Mouse (Mus musculus): Measurements from ENCODE around the gene Akt1s1. TPM values are rescaled to one million over a fixed set of nuclear protein-coding genes. Genes with fewer than 3 reads are reported as not detected.

Akt1s1 gene
- polyA plus RNA-seq, 1 experiment from 2014 or later, result 61.6 TPM

DNA sequence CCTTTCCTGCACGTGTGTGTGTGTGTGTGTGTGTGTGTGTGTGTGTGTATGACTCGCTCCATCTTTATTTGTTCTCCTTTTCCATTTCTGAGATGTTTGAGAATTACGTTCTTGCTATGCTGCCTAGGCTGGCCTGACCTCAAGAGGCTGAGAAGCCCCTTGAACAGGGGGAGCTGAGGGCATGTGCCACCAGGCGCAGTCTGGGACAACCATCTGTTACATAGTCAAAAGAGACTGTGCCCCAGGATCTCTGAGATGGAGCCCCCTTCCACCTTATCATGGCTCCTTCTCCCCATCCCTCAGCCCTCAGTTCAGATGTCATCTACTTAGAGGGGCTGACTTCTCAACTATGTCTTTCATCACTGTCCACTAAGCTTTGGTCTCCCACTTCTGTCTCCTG lies 34.4 kb upstream of the Akt1s1 start:
- H3K4me3 ChIP-seq (ENCODE audit: control insufficient read depth in 1 of 2, insufficient read depth in 1 of 2, low read depth in 1 of 2, low read length in 2 of 2), result no peak overlapping the region
- ATAC-seq (ENCODE audit: insufficient number of reproducible peaks, insufficient read depth, low FRiP score, low read depth), result no peak
- no peak overlapping the region for H3K27ac ChIP-seq (replicated peaks in 1 of 2; ENCODE audit: control insufficient read depth in 1 of 2, insufficient read depth in 1 of 2, low read depth in 2 of 2, low read length in 2 of 2)
- 96% methylated on average over 4 of the region's 4 CpGs for WGBS
- H3K27me3 ChIP-seq (ENCODE audit: control insufficient read depth, insufficient read depth, low read length), result no peaks in the 10 kb centered on the region
- H3K9me3 ChIP-seq (ENCODE audit: control insufficient read depth, low read length), result no peaks in the 10 kb centered on the region
- peaks cover 18 to 30% of the 10 kb centered on the region in 2 experiments for H3K4me1 ChIP-seq (ENCODE audit: control insufficient read depth in 2 of 2, insufficient read depth in 2 of 2, low read length in 2 of 2)
- no peak overlapping the region for H3K4me2 ChIP-seq (ENCODE audit: low read length)
- H3K36me3 ChIP-seq (ENCODE audit: control insufficient read depth, insufficient read depth, low read length), result peaks cover 32% of the 10 kb centered on the region
- H3K9ac ChIP-seq (ENCODE audit: low read length), result no peak overlapping the region

DNA sequence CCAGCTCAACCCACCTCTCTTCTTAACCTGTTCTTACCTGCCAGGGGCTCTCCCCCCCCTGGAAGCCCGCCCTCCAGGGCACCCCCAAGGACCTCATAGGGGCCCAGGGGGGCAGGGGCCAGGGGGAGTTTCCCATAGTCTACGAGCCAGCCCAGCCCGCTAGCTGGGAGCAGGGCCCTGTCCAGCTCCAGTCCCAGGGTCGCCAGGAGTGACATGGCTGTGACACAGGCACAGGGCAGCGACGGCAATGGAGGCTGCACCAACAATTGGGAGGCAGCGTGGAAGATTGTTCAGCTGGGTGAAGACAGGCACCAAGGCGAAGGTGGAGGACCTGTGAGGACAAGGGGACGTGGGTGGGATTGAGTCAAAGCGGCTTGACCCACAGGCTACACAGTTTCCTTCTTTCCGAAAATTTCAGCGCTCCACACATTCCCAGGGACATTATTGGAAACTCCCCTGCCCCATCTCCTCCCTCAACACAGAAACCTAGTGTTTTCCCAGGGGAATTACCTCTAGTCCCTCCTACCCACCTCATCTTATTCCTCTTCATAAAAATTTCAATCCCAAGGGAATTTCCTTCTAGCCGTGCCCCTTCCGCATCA lies 33.7 kb upstream of the Akt1s1 start:
- Histone ChIP-seq H3K9ac (ENCODE audit: low read length) (peak overlapping the region; percentile 95), H3K27me3 (ENCODE audit: control insufficient read depth, insufficient read depth, low read length) (no peaks in the 10 kb centered on the region), H3K9me3 (ENCODE audit: control insufficient read depth, low read length) (no peaks in the 10 kb centered on the region), H3K36me3 (ENCODE audit: control insufficient read depth, insufficient read depth, low read length) (peaks cover 35% of the 10 kb centered on the region), H3K27ac (replicated peaks in 1 of 2; ENCODE audit: control insufficient read depth in 1 of 2, insufficient read depth in 1 of 2, low read depth in 2 of 2, low read length in 2 of 2) (peak overlapping the region; percentile 94 to 99; a peak in 2 of 4 replicates), H3K4me2 (ENCODE audit: low read length) (peak overlapping the region; percentile 91), H3K4me1 (ENCODE audit: control insufficient read depth in 2 of 2, insufficient read depth in 2 of 2, low read length in 2 of 2) (peaks cover 22 to 37% of the 10 kb centered on the region in 2 experiments), H3K4me3 (ENCODE audit: control insufficient read depth in 1 of 2, insufficient read depth in 1 of 2, low read depth in 1 of 2, low read length in 2 of 2) (peak overlapping the region; percentile 67 to 85)
- 22% methylated on average over 14 of the region's 14 CpGs for WGBS
- no peak for ATAC-seq (ENCODE audit: insufficient number of reproducible peaks, insufficient read depth, low FRiP score, low read depth)

DNA sequence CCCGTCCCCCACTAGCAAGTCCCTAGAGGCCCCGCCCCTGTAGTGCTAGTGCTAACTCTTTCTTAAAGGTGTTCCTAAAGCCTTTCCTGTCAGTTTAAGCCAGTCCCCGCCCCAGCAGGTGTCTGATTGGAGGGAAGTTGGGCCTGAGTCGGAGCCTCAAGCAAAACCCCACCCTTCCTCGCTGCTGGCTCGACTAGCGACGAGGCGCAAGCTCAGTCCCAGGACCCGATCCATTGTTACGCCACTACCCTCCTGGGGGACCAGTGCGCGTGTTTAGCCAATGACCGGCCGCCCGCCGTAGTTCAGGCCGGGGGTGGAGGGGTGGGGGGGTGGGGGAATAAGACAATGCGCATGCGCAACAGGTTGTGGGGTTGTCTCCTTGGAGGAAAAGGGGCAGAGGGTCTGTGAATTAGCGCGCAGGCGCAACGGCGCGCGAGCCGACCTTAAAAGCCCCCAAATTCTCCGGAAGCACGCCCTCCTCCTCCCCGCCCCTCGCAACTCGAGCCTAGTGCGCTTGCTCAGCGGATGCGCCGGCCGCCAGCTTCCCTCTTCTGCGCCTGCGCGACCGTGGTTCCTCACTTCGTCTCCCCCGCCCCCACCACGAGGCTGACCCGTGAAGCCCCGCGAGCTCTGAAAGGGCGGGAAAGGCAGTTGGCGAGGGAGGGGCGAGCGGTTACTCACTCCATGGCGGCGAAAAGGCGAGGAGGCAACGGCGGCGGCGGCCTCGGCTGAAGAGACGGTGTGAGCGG lies 32.9 kb upstream of the Akt1s1 start, which contains the start of the genes Nup62 and Il4i1:
TSS of gene Nup62 (plus strand) at position 368 of the 749 bp plus-strand sequence.
TSS of gene Il4i1 (plus strand) at position 667 of the 749 bp plus-strand sequence.
- Histone ChIP-seq H3K27me3 (ENCODE audit: control insufficient read depth, insufficient read depth, low read length) (no peaks in the 10 kb centered on the region), H3K36me3 (ENCODE audit: control insufficient read depth, insufficient read depth, low read length) (peaks cover 35% of the 10 kb centered on the region), H3K4me2 (ENCODE audit: low read length) (peak within 1 kb of the TSS; percentile 91), H3K9me3 (ENCODE audit: control insufficient read depth, low read length) (no peaks in the 10 kb centered on the region), H3K4me1 (ENCODE audit: control insufficient read depth in 2 of 2, insufficient read depth in 2 of 2, low read length in 2 of 2) (peaks cover 22 to 45% of the 10 kb centered on the region in 2 experiments), H3K9ac (ENCODE audit: low read length) (peak within 1 kb of the TSS; percentile 95), H3K4me3 (ENCODE audit: control insufficient read depth in 1 of 2, insufficient read depth in 1 of 2, low read depth in 1 of 2, low read length in 2 of 2) (peak within 1 kb of the TSS; percentile 67 to 85), H3K27ac (replicated peaks in 1 of 2; ENCODE audit: control insufficient read depth in 1 of 2, insufficient read depth in 1 of 2, low read depth in 2 of 2, low read length in 2 of 2) (peak within 1 kb of the TSS; percentile 94 to 99)
- whole genome bisulfite sequencing, result under 1% methylated on average over 62 of the region's 62 CpGs
- ATAC-seq (ENCODE audit: insufficient number of reproducible peaks, insufficient read depth, low FRiP score, low read depth), result peak; percentile 93

DNA sequence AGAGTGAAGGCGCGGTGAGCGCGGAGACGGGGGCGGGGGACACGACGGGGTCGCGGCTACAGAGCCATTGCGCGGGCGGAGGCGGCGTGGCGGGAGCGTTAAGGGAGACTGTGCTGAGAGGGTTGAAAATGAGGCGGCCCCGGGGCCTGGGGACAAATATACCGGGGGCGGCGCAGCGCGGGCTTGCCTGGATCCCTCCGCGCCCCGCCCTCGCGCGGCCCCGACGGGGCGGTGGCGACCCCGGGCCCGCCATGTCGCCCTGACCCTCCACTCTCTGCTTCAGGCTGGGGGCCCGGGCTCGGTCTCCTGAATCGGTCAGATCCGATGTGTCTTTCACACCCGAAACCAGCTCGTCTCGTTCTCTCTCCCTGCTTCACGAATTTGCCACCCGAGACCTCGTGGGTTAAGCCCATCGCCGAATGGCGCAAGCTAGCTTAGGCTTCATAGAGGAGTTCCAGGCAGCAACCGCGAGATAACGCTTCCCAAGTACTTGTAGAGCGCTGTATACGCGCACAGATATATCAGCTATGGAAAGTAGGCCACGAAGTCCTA lies 32.2 kb upstream of the Akt1s1 start, which contains the start of gene Atf5:
TSS of gene Atf5 (minus strand) at position 189 of the 552 bp plus-strand sequence.
- Histone ChIP-seq H3K4me1 (ENCODE audit: control insufficient read depth in 2 of 2, insufficient read depth in 2 of 2, low read length in 2 of 2) (peaks cover 22 to 51% of the 10 kb centered on the region in 2 experiments), H3K9ac (ENCODE audit: low read length) (peak within 1 kb of the TSS; percentile 95), H3K27me3 (ENCODE audit: control insufficient read depth, insufficient read depth, low read length) (no peaks in the 10 kb centered on the region), H3K4me2 (ENCODE audit: low read length) (peak within 1 kb of the TSS; percentile 91), H3K27ac (replicated peaks in 1 of 2; ENCODE audit: control insufficient read depth in 1 of 2, insufficient read depth in 1 of 2, low read depth in 2 of 2, low read length in 2 of 2) (peak within 1 kb of the TSS; percentile 94 to 99), H3K36me3 (ENCODE audit: control insufficient read depth, insufficient read depth, low read length) (peaks cover 31% of the 10 kb centered on the region), H3K9me3 (ENCODE audit: control insufficient read depth, low read length) (no peaks in the 10 kb centered on the region), H3K4me3 (ENCODE audit: control insufficient read depth in 1 of 2, insufficient read depth in 1 of 2, low read depth in 1 of 2, low read length in 2 of 2) (peak within 1 kb of the TSS; percentile 67 to 85)
- WGBS, result under 1% methylated on average over 55 of the region's 57 CpGs
- peak; percentile 26 for ATAC-seq (ENCODE audit: insufficient number of reproducible peaks, insufficient read depth, low FRiP score, low read depth)

DNA sequence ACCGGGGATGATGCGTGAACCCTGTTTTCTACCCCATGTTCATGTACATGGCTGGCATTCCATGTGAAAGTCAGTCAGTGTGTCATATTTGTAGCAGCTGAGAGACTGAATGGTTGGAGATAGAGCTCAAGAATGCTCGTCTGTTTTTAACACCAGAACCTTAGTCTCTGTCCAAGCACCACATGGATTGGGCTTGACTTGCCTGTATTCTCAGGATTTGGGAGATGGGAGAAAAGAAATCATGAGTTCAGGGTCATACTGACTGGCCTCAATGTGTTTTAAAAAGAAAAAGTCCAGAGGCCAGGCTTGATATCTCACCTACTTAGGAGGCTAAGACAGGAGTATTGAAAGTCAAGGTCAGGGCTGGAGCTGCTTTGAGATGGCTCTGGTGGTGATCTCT lies 31.4 kb upstream of the Akt1s1 start:
- Histone ChIP-seq H3K4me3 (ENCODE audit: control insufficient read depth in 1 of 2, insufficient read depth in 1 of 2, low read depth in 1 of 2, low read length in 2 of 2) (peak overlapping the region; percentile 67 to 85), H3K9ac (ENCODE audit: low read length) (peak overlapping the region; percentile 95), H3K27ac (replicated peaks in 1 of 2; ENCODE audit: control insufficient read depth in 1 of 2, insufficient read depth in 1 of 2, low read depth in 2 of 2, low read length in 2 of 2) (peak overlapping the region; percentile 94 to 99), H3K4me2 (ENCODE audit: low read length) (peak overlapping the region; percentile 91), H3K9me3 (ENCODE audit: control insufficient read depth, low read length) (no peaks in the 10 kb centered on the region), H3K4me1 (ENCODE audit: control insufficient read depth in 2 of 2, insufficient read depth in 2 of 2, low read length in 2 of 2) (peaks cover 22 to 53% of the 10 kb centered on the region in 2 experiments), H3K36me3 (ENCODE audit: control insufficient read depth, insufficient read depth, low read length) (peaks cover 24% of the 10 kb centered on the region), H3K27me3 (ENCODE audit: control insufficient read depth, insufficient read depth, low read length) (no peaks in the 10 kb centered on the region)
- 10% methylated on average over 3 of the region's 3 CpGs for WGBS
- no peak for ATAC-seq (ENCODE audit: insufficient number of reproducible peaks, insufficient read depth, low FRiP score, low read depth)

DNA sequence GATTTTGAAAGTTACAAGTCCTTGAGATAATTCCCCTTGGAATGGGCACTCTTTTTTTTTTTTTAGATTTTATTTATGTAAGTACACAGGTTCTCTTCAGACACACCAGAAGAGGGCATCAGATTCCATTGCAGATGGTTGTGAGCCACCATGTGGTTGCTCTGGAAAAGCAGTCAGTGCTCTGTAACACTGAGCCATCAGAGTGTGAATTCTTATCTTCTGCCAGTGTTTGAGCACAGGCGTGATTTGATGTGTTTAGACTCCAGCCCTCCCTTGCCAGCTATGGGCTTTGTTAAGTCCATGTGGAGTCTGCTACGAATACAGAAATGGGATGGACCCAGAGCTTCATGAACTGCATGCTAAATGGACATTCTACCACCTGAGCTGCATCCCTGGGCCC lies 30.6 kb upstream of the Akt1s1 start:
- Histone ChIP-seq H3K4me3 (ENCODE audit: control insufficient read depth in 1 of 2, insufficient read depth in 1 of 2, low read depth in 1 of 2, low read length in 2 of 2) (peak overlapping the region; percentile 1 to 85; a peak in 3 of 4 replicates), H3K4me1 (ENCODE audit: control insufficient read depth in 2 of 2, insufficient read depth in 2 of 2, low read length in 2 of 2) (peaks cover 22 to 59% of the 10 kb centered on the region in 2 experiments), H3K27me3 (ENCODE audit: control insufficient read depth, insufficient read depth, low read length) (no peaks in the 10 kb centered on the region), H3K4me2 (ENCODE audit: low read length) (peak overlapping the region; percentile 91), H3K27ac (replicated peaks in 1 of 2; ENCODE audit: control insufficient read depth in 1 of 2, insufficient read depth in 1 of 2, low read depth in 2 of 2, low read length in 2 of 2) (peak overlapping the region in 1 of 2 experiments; percentile 99; a peak in 1 of 4 replicates), H3K9ac (ENCODE audit: low read length) (peak overlapping the region; percentile 95), H3K9me3 (ENCODE audit: control insufficient read depth, low read length) (no peaks in the 10 kb centered on the region), H3K36me3 (ENCODE audit: control insufficient read depth, insufficient read depth, low read length) (peaks cover 19% of the 10 kb centered on the region; the same call in 1 of the 2 replicates)
- no peak for ATAC-seq (ENCODE audit: insufficient number of reproducible peaks, insufficient read depth, low FRiP score, low read depth)
- 15% methylated on average over 2 of the region's 2 CpGs for WGBS

DNA sequence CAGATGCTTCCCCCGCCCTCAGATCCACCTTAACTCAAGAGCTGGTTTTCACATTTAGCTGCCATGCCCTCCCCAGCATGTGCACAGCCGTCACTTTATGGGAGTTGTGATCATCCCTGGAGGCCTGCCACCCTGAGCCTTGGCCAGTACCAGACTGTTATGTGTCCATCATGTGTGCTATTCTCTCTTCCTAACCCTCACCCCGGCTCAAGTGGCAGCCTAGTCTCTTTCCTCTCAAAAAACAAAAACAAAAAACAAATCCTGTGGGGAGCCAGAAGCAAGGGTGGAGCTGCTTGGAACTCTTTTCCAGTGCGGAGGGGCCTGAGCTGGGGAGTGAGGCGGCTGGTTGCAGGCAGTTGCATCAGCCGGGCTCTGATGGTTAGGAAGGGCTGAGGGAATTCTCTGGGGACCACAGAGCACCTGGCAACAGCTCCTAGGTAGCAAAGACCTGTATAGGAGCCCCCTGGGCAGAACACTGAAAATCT lies 30.0 kb upstream of the Akt1s1 start:
- 40% methylated on average over 6 of the region's 6 CpGs for WGBS
- H3K9ac ChIP-seq (ENCODE audit: low read length), result peak overlapping the region; percentile 95
- H3K4me1 ChIP-seq (ENCODE audit: control insufficient read depth in 2 of 2, insufficient read depth in 2 of 2, low read length in 2 of 2), result peaks cover 22 to 65% of the 10 kb centered on the region in 2 experiments
- H3K27me3 ChIP-seq (ENCODE audit: control insufficient read depth, insufficient read depth, low read length), result no peaks in the 10 kb centered on the region
- peaks cover 17% of the 10 kb centered on the region; the same call in 1 of the 2 replicates for H3K36me3 ChIP-seq (ENCODE audit: control insufficient read depth, insufficient read depth, low read length)
- H3K27ac ChIP-seq (replicated peaks in 1 of 2; ENCODE audit: control insufficient read depth in 1 of 2, insufficient read depth in 1 of 2, low read depth in 2 of 2, low read length in 2 of 2), result peak overlapping the region in 1 of 2 experiments; percentile 30; a peak in 1 of 4 replicates
- peak overlapping the region; percentile 5 to 85; a peak in 3 of 4 replicates for H3K4me3 ChIP-seq (ENCODE audit: control insufficient read depth in 1 of 2, insufficient read depth in 1 of 2, low read depth in 1 of 2, low read length in 2 of 2)
- no peaks in the 10 kb centered on the region for H3K9me3 ChIP-seq (ENCODE audit: control insufficient read depth, low read length)
- no peak for ATAC-seq (ENCODE audit: insufficient number of reproducible peaks, insufficient read depth, low FRiP score, low read depth)
- peak overlapping the region; percentile 91 for H3K4me2 ChIP-seq (ENCODE audit: low read length)
